Mouse (Mus musculus) small intestine, adult 2 months (tissue): Measurements from ENCODE around the gene Pgd.

Experiments used
- CTCF ChIP-seq: fragments of 200-500 bp; IDR thresholded peaks from 2 replicates; pipeline ENCODE4 v1.5.1; 2012; ENCODE audit warnings: low read depth, mild to moderate bottlenecking, control low read depth, inconsistent platforms, low read length, moderate library complexity, mixed read lengths; ENCODE audit not compliant: insufficient replicate concordance, insufficient read length; ENCODE audit errors: extremely low read depth
- POLR2A ChIP-seq: fragments of 200-500 bp; IDR thresholded peaks from 2 replicates; pipeline ENCODE4 v1.6.1; 2012; ENCODE audit warnings: low read depth, mild to moderate bottlenecking, control low read depth, inconsistent platforms, low read length, moderate library complexity

- TF ChIP-seq CTCF (no peak), POLR2A (no peak)
Measured at GRCm38 (mm10) chr4:149150721-149151120, 15.8 kb downstream of the Pgd start.
